Mouse (Mus musculus): ENCODE measurements around the gene Nup214. TPM values are rescaled to one million over a fixed set of nuclear protein-coding genes. Genes with fewer than 3 reads are reported as not detected.

Gene Nup214
- total and polyA plus RNA-seq, 3 experiments = 18.5 to 28.6 (median 27.5) TPM

DNA sequence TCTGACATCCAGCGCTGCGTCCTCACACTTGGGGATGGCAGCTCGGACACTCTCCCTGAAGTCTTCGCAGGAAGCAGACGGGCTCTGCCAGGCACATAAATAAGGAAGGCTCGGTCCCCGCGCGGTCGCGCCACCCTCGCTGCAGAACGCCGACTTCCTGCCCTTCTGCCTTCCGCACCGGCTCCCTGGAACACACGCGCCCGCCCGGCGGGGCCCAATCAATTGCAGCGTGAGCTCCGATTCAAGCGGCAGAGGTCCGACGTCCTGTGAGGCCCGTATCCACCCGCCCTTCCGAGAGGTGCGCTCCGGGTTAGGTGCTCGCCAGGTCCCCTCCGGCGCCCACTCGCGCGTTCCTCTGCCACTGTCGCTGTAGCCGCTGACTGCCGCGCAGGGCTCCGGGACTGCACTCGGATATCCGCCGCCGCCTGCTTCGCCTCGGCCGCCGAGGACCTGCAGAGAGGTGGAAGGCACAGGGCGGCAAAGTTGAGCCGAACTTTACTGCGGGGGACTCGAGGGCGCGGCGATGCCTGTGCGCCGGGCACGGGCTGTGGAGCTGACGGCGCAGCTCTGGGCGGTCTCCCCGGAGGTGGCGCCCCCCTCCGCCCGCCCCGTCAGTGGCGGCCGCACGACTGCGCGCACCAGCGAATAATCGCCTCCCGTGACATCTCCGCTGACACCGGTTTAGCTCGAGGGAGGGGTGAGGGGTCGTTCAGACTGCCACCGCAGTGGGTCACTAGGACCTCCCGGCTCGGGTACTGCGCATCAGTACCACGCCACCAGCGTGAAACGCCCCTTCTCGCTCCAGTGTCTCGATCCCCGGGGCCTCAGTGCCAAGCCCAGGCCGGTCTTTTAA lies 109.1 kb downstream of the Nup214 start:
- Histone ChIP-seq H3K27me3 (ENCODE audit: control insufficient read depth, insufficient read depth, low read length) (no peaks in the 10 kb centered on the region), H3K79me2 (replicated peaks; ENCODE audit: control insufficient read depth, insufficient read depth, low read length) (no peaks in the 10 kb centered on the region), H3K27ac (peak overlapping the region; percentile 77), H3K4me3 (peak overlapping the region; percentile 84), H3K4me1 (ENCODE audit: control insufficient read depth, insufficient read depth, low read length) (peaks cover 13% of the 10 kb centered on the region), H3K36me3 (ENCODE audit: control insufficient read depth, insufficient read depth, low read length) (no peaks in the 10 kb centered on the region), H3K9ac (ENCODE audit: low read depth, low read length) (peak overlapping the region; percentile 82)
- DNase-seq = peak; percentile 76 to 81
- WGBS = under 1% methylated on average over 90 of the region's 91 CpGs
- intact Hi-C loops (cut with DNase I) = loop anchor here (2.0 to 5.0 kb wide), 2 partner anchors 46 to 47 kb away; no protein-coding TSS in a partner anchor
- TF ChIP-seq EP300 (IDR thresholded peaks at IDR 0.05; ENCODE audit: insufficient read depth, low read depth, low read length) = 0 out of 2 replicates have a peak, but pooled peaks have one; percentile 21
- peak; percentile 51 for TF ChIP-seq POLR2A (IDR thresholded peaks at IDR 0.05; ENCODE audit: insufficient read depth, low read depth, low read length)
- peak; percentile 58 for TF ChIP-seq CTCF (IDR thresholded peaks at IDR 0.05)

DNA sequence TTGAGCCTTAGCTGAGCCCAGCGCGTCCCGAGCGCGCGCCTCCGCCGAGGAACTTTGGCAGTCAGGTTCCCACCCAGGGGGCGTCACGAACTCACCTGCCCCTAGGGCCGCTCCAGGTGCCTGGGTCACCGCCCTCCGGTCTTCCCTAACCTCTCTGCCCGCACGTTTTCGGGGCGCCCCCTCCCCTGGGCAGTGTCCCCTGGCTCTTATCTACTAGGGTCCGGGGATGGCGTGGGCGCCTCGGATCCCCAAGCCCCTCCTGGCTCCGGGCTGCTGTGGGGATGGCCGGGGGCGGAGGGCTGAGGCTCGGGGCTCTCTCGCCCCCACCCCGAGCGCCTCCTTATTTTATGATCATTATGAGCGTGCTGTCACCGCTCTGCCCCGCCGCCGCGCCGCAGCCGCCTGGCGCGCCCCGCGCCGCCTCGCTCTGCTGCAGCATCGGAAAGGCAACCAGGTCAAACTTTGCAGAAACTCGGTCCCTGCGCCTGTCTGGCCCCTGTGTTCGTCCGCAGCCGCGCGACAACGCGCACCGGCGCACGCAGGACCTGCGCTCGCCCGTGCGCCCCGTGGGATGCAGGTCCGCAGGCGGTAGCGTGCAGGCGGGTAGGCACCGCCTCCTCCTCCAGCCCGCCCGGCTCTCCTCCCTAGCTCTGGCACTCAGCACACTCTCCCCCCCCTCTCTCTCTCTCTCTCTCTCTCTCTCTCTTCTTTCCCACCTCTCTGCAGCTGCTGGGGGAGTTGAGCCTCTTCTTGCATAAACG lies 110.1 kb downstream of the Nup214 start, which contains the start of gene Fam78a:
Gene Fam78a (minus strand): TSS at position 747 of the 761 bp plus-strand sequence.
- under 1% methylated on average over 67 of the region's 68 CpGs for WGBS
- peak within 1 kb of the TSS; percentile 77 for H3K27ac ChIP-seq
- peak within 1 kb of the TSS; percentile 82 for H3K9ac ChIP-seq (ENCODE audit: low read depth, low read length)
- H3K27me3 ChIP-seq (ENCODE audit: control insufficient read depth, insufficient read depth, low read length) = no peaks in the 10 kb centered on the region
- no peaks in the 10 kb centered on the region for H3K79me2 ChIP-seq (replicated peaks; ENCODE audit: control insufficient read depth, insufficient read depth, low read length)
- intact Hi-C loops (cut with DNase I) = loop anchor here (5.0 kb wide), 1 partner anchor 47 kb away; no protein-coding TSS in a partner anchor
- no peaks in the 10 kb centered on the region for H3K36me3 ChIP-seq (ENCODE audit: control insufficient read depth, insufficient read depth, low read length)
- H3K4me3 ChIP-seq = peak within 1 kb of the TSS; percentile 84
- peak; percentile 64 to 67 for DNase-seq
- peaks cover 8% of the 10 kb centered on the region for H3K4me1 ChIP-seq (ENCODE audit: control insufficient read depth, insufficient read depth, low read length)
- 0 out of 2 replicates have a peak, but pooled peaks have one; percentile 46 for TF ChIP-seq EP300 (IDR thresholded peaks at IDR 0.05; ENCODE audit: insufficient read depth, low read depth, low read length)
- TF ChIP-seq POLR2A (IDR thresholded peaks at IDR 0.05; ENCODE audit: insufficient read depth, low read depth, low read length) = peak; percentile 53; the same call in 1 of the 2 replicates
- no peak for TF ChIP-seq CTCF (IDR thresholded peaks at IDR 0.05)

DNA sequence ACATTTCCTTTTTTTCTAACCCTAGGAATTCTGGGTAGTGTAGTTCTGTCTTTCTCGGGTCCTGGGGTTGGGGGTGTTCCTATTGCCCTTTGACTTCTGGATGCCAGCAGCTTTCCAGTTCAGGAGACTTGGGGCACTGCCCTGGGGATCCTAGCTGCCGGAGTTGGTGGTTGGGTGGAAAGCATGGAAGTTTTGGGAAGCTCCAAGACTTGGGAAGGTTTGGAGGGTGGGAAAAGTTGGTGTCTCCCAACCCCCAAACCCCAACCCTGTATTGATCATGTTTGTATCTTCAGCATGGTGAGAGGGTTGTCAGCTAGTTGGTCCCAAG lies 110.6 kb downstream of the Nup214 start:
- no peaks in the 10 kb centered on the region for H3K36me3 ChIP-seq (ENCODE audit: control insufficient read depth, insufficient read depth, low read length)
- intact Hi-C loops (cut with DNase I) = loop anchor here (5.0 kb wide), 1 partner anchor 48 kb away; no protein-coding TSS in a partner anchor
- H3K27ac ChIP-seq = no peak overlapping the region
- H3K27me3 ChIP-seq (ENCODE audit: control insufficient read depth, insufficient read depth, low read length) = no peaks in the 10 kb centered on the region
- peak overlapping the region; percentile 84; the same call in 1 of the 2 replicates for H3K4me3 ChIP-seq
- no peak overlapping the region for H3K9ac ChIP-seq (ENCODE audit: low read depth, low read length)
- H3K4me1 ChIP-seq (ENCODE audit: control insufficient read depth, insufficient read depth, low read length) = peaks cover 8% of the 10 kb centered on the region
- no peaks in the 10 kb centered on the region for H3K79me2 ChIP-seq (replicated peaks; ENCODE audit: control insufficient read depth, insufficient read depth, low read length)
- 30% methylated on average over 2 of the region's 2 CpGs for WGBS
- no peak for DNase-seq
- TF ChIP-seq EP300 (IDR thresholded peaks at IDR 0.05; ENCODE audit: insufficient read depth, low read depth, low read length) = 0 out of 2 replicates have a peak, but pooled peaks have one; percentile 1
- no peak for TF ChIP-seq POLR2A (IDR thresholded peaks at IDR 0.05; ENCODE audit: insufficient read depth, low read depth, low read length)
- TF ChIP-seq CTCF (IDR thresholded peaks at IDR 0.05) = no peak

DNA sequence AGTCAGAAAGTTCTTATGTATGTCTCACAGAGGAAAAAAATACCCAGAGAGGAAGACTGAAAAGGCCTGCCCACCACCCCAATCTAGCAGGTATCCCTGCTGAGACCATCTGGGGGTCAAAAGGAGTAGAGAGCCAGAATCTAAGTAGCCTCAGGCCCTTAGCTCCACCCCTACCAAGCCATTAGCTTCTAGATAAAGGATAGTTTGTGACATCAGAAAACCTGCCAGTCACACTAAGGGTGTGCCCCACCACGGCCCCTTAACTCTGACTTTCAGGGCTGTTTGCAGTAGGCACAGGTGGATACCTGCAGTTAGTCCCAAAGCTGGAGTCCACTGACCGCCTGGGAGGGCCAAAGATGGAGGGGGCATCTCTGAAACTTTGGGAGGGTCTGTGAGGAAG lies 111.0 kb downstream of the Nup214 start:
- TF ChIP-seq POLR2A (IDR thresholded peaks at IDR 0.05; ENCODE audit: insufficient read depth, low read depth, low read length) (no peak), CTCF (IDR thresholded peaks at IDR 0.05) (no peak), EP300 (IDR thresholded peaks at IDR 0.05; ENCODE audit: insufficient read depth, low read depth, low read length) (no peak)
- H3K79me2 ChIP-seq (replicated peaks; ENCODE audit: control insufficient read depth, insufficient read depth, low read length) = no peaks in the 10 kb centered on the region
- H3K36me3 ChIP-seq (ENCODE audit: control insufficient read depth, insufficient read depth, low read length) = no peaks in the 10 kb centered on the region
- H3K27ac ChIP-seq = no peak overlapping the region
- no peak overlapping the region for H3K9ac ChIP-seq (ENCODE audit: low read depth, low read length)
- no peak overlapping the region for H3K4me3 ChIP-seq
- DNase-seq = no peak
- intact Hi-C loops (cut with DNase I) = no loop called here
- WGBS = 77% methylated on average over 2 of the region's 2 CpGs
- H3K4me1 ChIP-seq (ENCODE audit: control insufficient read depth, insufficient read depth, low read length) = peaks cover 6% of the 10 kb centered on the region
- no peaks in the 10 kb centered on the region for H3K27me3 ChIP-seq (ENCODE audit: control insufficient read depth, insufficient read depth, low read length)

DNA sequence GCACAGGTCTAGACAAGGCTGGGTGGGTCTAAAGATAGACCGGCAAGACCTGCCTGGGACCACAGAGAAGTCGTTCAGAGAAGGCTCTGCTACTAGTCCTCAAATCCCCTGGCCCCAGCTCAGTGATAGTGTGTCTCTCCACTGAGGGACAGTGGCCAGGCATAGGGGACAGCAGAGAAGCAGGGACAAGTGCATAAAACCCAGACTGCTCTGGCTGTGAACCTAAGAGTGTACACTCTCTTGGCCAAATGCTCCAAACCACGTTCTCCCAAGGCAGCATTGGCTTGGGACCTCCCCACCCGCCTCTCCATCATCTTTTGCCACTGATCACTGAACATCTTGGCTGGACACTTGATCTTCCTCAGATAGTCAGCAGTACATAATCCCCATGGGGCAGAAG lies 113.4 kb downstream of the Nup214 start:
- WGBS = 60% methylated on average over 4 of the region's 4 CpGs
- H3K9ac ChIP-seq (ENCODE audit: low read depth, low read length) = no peak overlapping the region
- intact Hi-C loops (cut with DNase I) = no loop called here
- TF ChIP-seq EP300 (IDR thresholded peaks at IDR 0.05; ENCODE audit: insufficient read depth, low read depth, low read length) (no peak), CTCF (IDR thresholded peaks at IDR 0.05) (no peak), POLR2A (IDR thresholded peaks at IDR 0.05; ENCODE audit: insufficient read depth, low read depth, low read length) (no peak)
- no peaks in the 10 kb centered on the region for H3K79me2 ChIP-seq (replicated peaks; ENCODE audit: control insufficient read depth, insufficient read depth, low read length)
- no peak overlapping the region for H3K4me3 ChIP-seq
- no peaks in the 10 kb centered on the region for H3K36me3 ChIP-seq (ENCODE audit: control insufficient read depth, insufficient read depth, low read length)
- no peak for DNase-seq
- H3K4me1 ChIP-seq (ENCODE audit: control insufficient read depth, insufficient read depth, low read length) = peaks cover 2% of the 10 kb centered on the region; the same call in 1 of the 2 replicates
- peak overlapping the region; percentile 9; the same call in 1 of the 2 replicates for H3K27ac ChIP-seq
- no peaks in the 10 kb centered on the region for H3K27me3 ChIP-seq (ENCODE audit: control insufficient read depth, insufficient read depth, low read length)

Measured in heart, adult 2 months (tissue).